Mouse (Mus musculus) ZHBTc4 (cell line): ENCODE measurements at regions not wholly inside any gene's neighbourhood (a gene's known extent, or its start where the extent isn't known, plus 50 kb on each side); places are given as distances from the start of the nearest gene placed in this dataset.

Experiments
- DNase-seq: peaks from one replicate; pipeline ENCODE4 v3.0.0-alpha.2; 2011; ENCODE audit warnings: low read depth, low spot score

DNA sequence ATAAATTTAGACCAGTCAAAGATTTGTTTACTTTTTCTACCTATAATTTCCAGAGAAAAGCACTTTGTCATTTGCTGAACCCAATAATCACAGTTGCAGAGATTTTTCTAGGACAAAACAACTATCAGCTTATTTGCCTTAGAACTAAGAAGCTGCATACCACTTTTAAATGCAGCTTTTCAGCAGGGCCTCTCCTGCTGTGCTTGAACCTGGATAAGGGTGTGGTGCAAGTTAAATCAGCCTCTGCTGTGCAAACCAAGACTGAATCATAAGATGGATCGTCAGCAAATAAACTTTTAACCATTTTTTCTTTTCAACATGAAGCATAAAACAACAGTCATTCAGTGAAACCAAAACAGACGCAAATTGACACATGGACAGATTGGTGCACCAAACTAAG lies 1442.5 kb downstream of the Fscb start:
- DNase-seq = peak; percentile 53

DNA sequence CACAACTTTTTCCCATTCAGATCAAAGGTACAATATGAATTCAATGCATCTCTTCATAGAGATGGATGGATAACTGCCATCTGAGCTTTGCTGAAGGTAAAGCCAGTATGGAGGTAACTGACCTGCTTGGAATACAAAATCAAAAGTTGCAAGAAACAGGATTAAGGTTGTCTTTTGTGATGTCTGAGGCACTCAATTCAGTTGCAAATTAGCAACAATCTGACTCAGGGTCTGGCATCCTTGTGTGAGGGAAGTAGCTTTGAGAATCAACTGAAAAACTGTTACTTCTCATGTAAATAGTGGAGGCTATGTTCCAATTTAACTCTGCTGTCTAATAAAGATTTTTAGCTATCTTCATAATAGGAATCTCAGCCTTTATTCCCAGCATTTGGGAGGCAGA lies 1446.3 kb downstream of the Fscb start:
- peak; percentile 68 for DNase-seq

- DNase-seq = peak; percentile 78
Measured at GRCm38 (mm10) chr12:63010866-63011265, 1463.6 kb downstream of the Fscb start.
